17 mouse cellular contexts compared by ENCODE assay signal in genomic region chr12:13076699-13077287, GRCm38 (mm10).
DNase-seq lines count a peak whose midpoint lies in the region; ATAC-seq and TF ChIP-seq lines count a peak whose summit lies in the region.
"Had no signal": no experiment of that assay in that cellular context is flagged by ENCODE, and none has a peak within 500 bp of the region (broad histone marks: within the 10 kb centered on the region; RNA-seq: fewer than 3 reads in every experiment).

No protein-coding gene starts in this region.

- H3K27me3 ChIP-seq in heart, embryonic 10.5 days (ENCODE audit: insufficient read depth, poor library complexity, severe bottlenecking), result no peaks in the 10 kb centered on the region
- no peaks in the 10 kb centered on the region for H3K27me3 ChIP-seq in lung, postnatal 0 days (replicated peaks; ENCODE audit: insufficient read depth, low read length)
- no peaks in the 10 kb centered on the region for H3K27me3 ChIP-seq in embryonic facial prominence, embryonic 13.5 days
- no peaks in the 10 kb centered on the region for H3K27me3 ChIP-seq in limb, embryonic 13.5 days
- no peaks in the 10 kb centered on the region for H3K27me3 ChIP-seq in liver, embryonic 11.5 days (replicated peaks; ENCODE audit: control insufficient read depth, insufficient read depth, low read length)
- H3K27me3 ChIP-seq: embryonic facial prominence, embryonic 15.5 days; liver, embryonic 12.5 days; lung, embryonic 15.5 days had no signal

- peaks cover 23% of the 10 kb centered on the region for H3K4me1 ChIP-seq in heart, embryonic 10.5 days
- H3K4me1 ChIP-seq in lung, postnatal 0 days (ENCODE audit: insufficient read depth, low read depth, low read length), result no peaks in the 10 kb centered on the region
- H3K4me1 ChIP-seq in embryonic facial prominence, embryonic 13.5 days, result peaks cover 50% of the 10 kb centered on the region
- peaks cover 54% of the 10 kb centered on the region for H3K4me1 ChIP-seq in limb, embryonic 13.5 days
- H3K4me1 ChIP-seq in liver, embryonic 11.5 days (replicated peaks; ENCODE audit: control insufficient read depth, insufficient read depth, low read length), result no peaks in the 10 kb centered on the region
- H3K4me1 ChIP-seq: liver, embryonic 12.5 days had no signal

- 49% methylated on average over 3 of the region's 3 CpGs for WGBS in heart, embryonic 10.5 days
- WGBS in lung, postnatal 0 days, result 43% methylated on average over 3 of the region's 3 CpGs
- 19% methylated on average over 3 of the region's 3 CpGs for WGBS in embryonic facial prominence, embryonic 13.5 days
- WGBS in limb, embryonic 13.5 days, result 45% methylated on average over 3 of the region's 3 CpGs
- WGBS in liver, embryonic 11.5 days, result 55% methylated on average over 3 of the region's 3 CpGs

- ATAC-seq in lung, postnatal 0 days, result peak; percentile 16; the same call in 1 of the 2 replicates
- ATAC-seq in embryonic facial prominence, embryonic 13.5 days (ENCODE audit: insufficient number of reproducible peaks, insufficient read depth, low FRiP score, low TSS enrichment, low read depth), result no peak
- ATAC-seq in limb, embryonic 13.5 days (ENCODE audit: low FRiP score, low read depth), result no peak
- no peak for ATAC-seq in monocyte, adult 5-6 weeks (replicated peaks; ENCODE audit: insufficient number of reproducible peaks, low FRiP score, low TSS enrichment, poor library complexity, severe bottlenecking)
- no peak for ATAC-seq in liver, embryonic 11.5 days (replicated peaks; ENCODE audit: low FRiP score)
- ATAC-seq: forebrain, embryonic 16.5 days; liver, embryonic 12.5 days had no signal

- no peak for TF ChIP-seq CTCF in lung, postnatal 0 days (IDR thresholded peaks at IDR 0.05)

- H3K9me3 ChIP-seq in heart, embryonic 10.5 days, result no peaks in the 10 kb centered on the region
- no peaks in the 10 kb centered on the region; the same call in 1 of the 2 replicates for H3K9me3 ChIP-seq in lung, postnatal 0 days (ENCODE audit: low read length)
- H3K9me3 ChIP-seq in embryonic facial prominence, embryonic 13.5 days, result no peaks in the 10 kb centered on the region
- H3K9me3 ChIP-seq in limb, embryonic 13.5 days, result no peaks in the 10 kb centered on the region
- H3K9me3 ChIP-seq in liver, embryonic 11.5 days (ENCODE audit: control insufficient read depth, low read length), result no peaks in the 10 kb centered on the region
- H3K9me3 ChIP-seq: embryonic facial prominence, embryonic 15.5 days; liver, embryonic 12.5 days; lung, embryonic 15.5 days had no signal

- H3K36me3 ChIP-seq in heart, embryonic 10.5 days, result no peaks in the 10 kb centered on the region
- H3K36me3 ChIP-seq in lung, postnatal 0 days (ENCODE audit: insufficient read depth, low read length), result no peaks in the 10 kb centered on the region
- H3K36me3 ChIP-seq in embryonic facial prominence, embryonic 13.5 days, result no peaks in the 10 kb centered on the region
- H3K36me3 ChIP-seq in limb, embryonic 13.5 days, result no peaks in the 10 kb centered on the region
- H3K36me3 ChIP-seq in liver, embryonic 11.5 days (ENCODE audit: control insufficient read depth, insufficient read depth, low read length), result no peaks in the 10 kb centered on the region
- H3K36me3 ChIP-seq: embryonic facial prominence, embryonic 15.5 days; liver, embryonic 12.5 days; lung, embryonic 15.5 days had no signal

- H3K4me3 ChIP-seq in heart, embryonic 10.5 days, result no peak overlapping the region
- H3K4me3 ChIP-seq in lung, postnatal 0 days (ENCODE audit: low read depth, low read length), result no peak overlapping the region
- H3K4me3 ChIP-seq in embryonic facial prominence, embryonic 13.5 days, result no peak overlapping the region
- no peak overlapping the region for H3K4me3 ChIP-seq in limb, embryonic 13.5 days
- H3K4me3 ChIP-seq in liver, embryonic 11.5 days (ENCODE audit: low read depth, low read length), result no peak overlapping the region
- H3K4me3 ChIP-seq: embryonic facial prominence, embryonic 15.5 days; liver, embryonic 12.5 days; lung, embryonic 15.5 days had no signal

- no peak for TF ChIP-seq EP300 in lung, postnatal 0 days (IDR thresholded peaks at IDR 0.05)

- H3K9ac ChIP-seq in lung, postnatal 0 days (replicated peaks; ENCODE audit: low read depth), result no peak overlapping the region
- H3K9ac ChIP-seq in embryonic facial prominence, embryonic 13.5 days, result no peak overlapping the region
- H3K9ac ChIP-seq in limb, embryonic 13.5 days, result no peak overlapping the region
- no peak overlapping the region for H3K9ac ChIP-seq in liver, embryonic 11.5 days (ENCODE audit: low read depth, low read length)
- H3K9ac ChIP-seq: embryonic facial prominence, embryonic 15.5 days; liver, embryonic 12.5 days; lung, embryonic 15.5 days had no signal

- no peak overlapping the region for H3K4me2 ChIP-seq in lung, postnatal 0 days (replicated peaks; ENCODE audit: low read depth, low read length)
- no peak overlapping the region for H3K4me2 ChIP-seq in embryonic facial prominence, embryonic 13.5 days
- no peak overlapping the region for H3K4me2 ChIP-seq in limb, embryonic 13.5 days (replicated peaks)
- H3K4me2 ChIP-seq in liver, embryonic 11.5 days, result no peak overlapping the region
- H3K4me2 ChIP-seq: embryonic facial prominence, embryonic 15.5 days; liver, embryonic 12.5 days; lung, embryonic 15.5 days had no signal

- peak overlapping the region; percentile 59; the same call in 1 of the 2 replicates for H3K27ac ChIP-seq in heart, embryonic 10.5 days
- H3K27ac ChIP-seq in lung, postnatal 0 days (ENCODE audit: low read length), result no peak overlapping the region
- H3K27ac ChIP-seq in embryonic facial prominence, embryonic 13.5 days, result peak overlapping the region; percentile 71
- H3K27ac ChIP-seq in limb, embryonic 13.5 days, result peak overlapping the region; percentile 58; the same call in 1 of the 2 replicates
- no peak overlapping the region for H3K27ac ChIP-seq in liver, embryonic 11.5 days (ENCODE audit: low read depth, low read length)
- H3K27ac ChIP-seq: liver, embryonic 12.5 days; lung, embryonic 15.5 days had no signal

- DNase-seq in heart, embryonic 10.5 days (ENCODE audit: low spot score), result no peak
- DNase-seq in heart, postnatal 4 days, result no peak
- no peak for DNase-seq in lung, postnatal 0 days (ENCODE audit: low spot score)
- DNase-seq in lung, postnatal 36 days, result no peak
- DNase-seq in liver, embryonic 11.5 days (ENCODE audit: low spot score), result no peak
- DNase-seq: cerebellum, adult 11 months; cerebellum, postnatal 36 days; kidney, postnatal 14 days; layer of hippocampus, adult 9-11 months; right cerebral cortex, adult 18-20 months had no signal

Comparison
In these comparisons a context has a peak if more than half of its experiments do, and no peak if none do; other contexts are left out.
1. H3K27ac ChIP-seq: peak in heart, embryonic 10.5 days (single experiment), embryonic facial prominence, embryonic 13.5 days (single experiment) and limb, embryonic 13.5 days (single experiment); none in lung, postnatal 0 days (single experiment) and liver, embryonic 11.5 days (single experiment).